19 mouse cellular contexts compared by ENCODE assay signal in genomic region chr2:60132269-60133042, GRCm38 (mm10).
DNase-seq lines count a peak whose midpoint lies in the region; ATAC-seq lines count a peak whose summit lies in the region.
"Had no signal": no experiment of that assay in that cellular context is flagged by ENCODE, and none has a peak within 500 bp of the region (broad histone marks: within the 10 kb centered on the region; RNA-seq: fewer than 3 reads in every experiment).

No protein-coding gene starts in this region.

- 0 out of 2 replicates have a peak, but pooled peaks have one; percentile 42 for ATAC-seq in cerebellum, adult (ENCODE audit: insufficient number of reproducible peaks, low FRiP score, low TSS enrichment)
- ATAC-seq in embryonic facial prominence, embryonic 14.5 days (ENCODE audit: low read depth) = peak; percentile 82
- no peak for ATAC-seq in megakaryocyte, adult 5-6 weeks (ENCODE audit: poor library complexity, severe bottlenecking)
- ATAC-seq: liver, postnatal 0 days had no signal

- no peak overlapping the region for H3K4me2 ChIP-seq in embryonic facial prominence, embryonic 14.5 days (ENCODE audit: low read depth, low read length)
- H3K4me2 ChIP-seq: hindbrain, embryonic 15.5 days; limb, embryonic 15.5 days; midbrain, embryonic 12.5 days had no signal

- H3K27ac ChIP-seq in embryonic facial prominence, embryonic 14.5 days (replicated peaks; ENCODE audit: low read depth, low read length) = peak overlapping the region; percentile 16; the same call in 1 of the 2 replicates
- H3K27ac ChIP-seq: hindbrain, embryonic 15.5 days; limb, embryonic 15.5 days; midbrain, embryonic 12.5 days; stomach, postnatal 0 days had no signal

- intact Hi-C loops in gastrocnemius, postnatal 36 days (cut with DNase I) = no loop called here

- H3K9me3 ChIP-seq in embryonic facial prominence, embryonic 14.5 days (ENCODE audit: control insufficient read depth, low read length) = no peaks in the 10 kb centered on the region
- H3K9me3 ChIP-seq: hindbrain, embryonic 15.5 days; limb, embryonic 15.5 days; midbrain, embryonic 12.5 days had no signal

- whole genome bisulfite sequencing in embryonic facial prominence, embryonic 14.5 days = 32% methylated on average over 10 of the region's 10 CpGs

- H3K36me3 ChIP-seq in embryonic facial prominence, embryonic 14.5 days (ENCODE audit: control insufficient read depth, insufficient read depth, low read length) = no peaks in the 10 kb centered on the region
- H3K36me3 ChIP-seq: hindbrain, embryonic 15.5 days; limb, embryonic 15.5 days; midbrain, embryonic 12.5 days had no signal

- H3K4me3 ChIP-seq in embryonic facial prominence, embryonic 14.5 days (ENCODE audit: low read depth, low read length) = no peak overlapping the region
- H3K4me3 ChIP-seq: hindbrain, embryonic 15.5 days; limb, embryonic 15.5 days; midbrain, embryonic 12.5 days; myocyte had no signal

- no peak overlapping the region for H3K9ac ChIP-seq in embryonic facial prominence, embryonic 14.5 days (ENCODE audit: low read depth, low read length)
- H3K9ac ChIP-seq: hindbrain, embryonic 15.5 days; limb, embryonic 15.5 days; liver, postnatal 0 days; midbrain, embryonic 12.5 days had no signal

- H3K27me3 ChIP-seq in embryonic facial prominence, embryonic 14.5 days (replicated peaks; ENCODE audit: control insufficient read depth, insufficient read depth, low read length) = no peaks in the 10 kb centered on the region
- H3K27me3 ChIP-seq: hindbrain, embryonic 15.5 days; limb, embryonic 15.5 days; midbrain, embryonic 12.5 days had no signal

- peaks cover 18% of the 10 kb centered on the region; the same call in 1 of the 2 replicates for H3K4me1 ChIP-seq in embryonic facial prominence, embryonic 14.5 days (ENCODE audit: control insufficient read depth, insufficient read depth, low read length)

- DNase-seq in cerebellum, adult 11-12 months = no peak
- DNase-seq in gastrocnemius, adult 8-10 months (ENCODE audit: low spot score in 2 of 2) = peak; percentile 20 to 37
- DNase-seq in gastrocnemius, postnatal 36 days = no peak
- DNase-seq in ZHBTc4 (ENCODE audit: low read depth, low spot score) = peak; percentile 18
- peak; percentile 81 for DNase-seq in embryonic facial prominence, embryonic 14.5 days (ENCODE audit: low spot score)
- DNase-seq in adrenal gland, adult 18-20 months (ENCODE audit: low spot score in 2 of 2) = no peak
- DNase-seq: kidney, adult 2 months; kidney, postnatal 4 days; layer of hippocampus, postnatal 36 days; liver, postnatal 0 days; lung, postnatal 4 days; thymus, postnatal 14 days had no signal

Comparison
In these comparisons a context has a peak if more than half of its experiments do, and no peak if none do; other contexts are left out.
1. DNase-seq: peak in gastrocnemius, adult 8-10 months (2 of 2), ZHBTc4 (single experiment) and embryonic facial prominence, embryonic 14.5 days (single experiment); none in cerebellum, adult 11-12 months (single experiment), gastrocnemius, postnatal 36 days (0 of 2) and adrenal gland, adult 18-20 months (0 of 2).